Mouse (Mus musculus) cerebellum, adult 2 months (tissue): ENCODE results near the gene Insr. TPM values are rescaled to one million over a fixed set of nuclear protein-coding genes. Genes with fewer than 3 reads are reported as not detected.
"Not testable (repeated sequence)": the region's sequence is repeated elsewhere in the genome, so short reads cannot be mapped to it uniquely, and the experiment has no call there.

Experiments
- DNase-seq, 2 experiments: peaks; one replicate each; pipeline ENCODE4 v3.0.0; 2021
- H3K27ac ChIP-seq: fragments of 200-500 bp; 2 replicates; pipeline ENCODE4 v1.5.1; 2012; ENCODE audit warnings: low read length, control low read depth, inconsistent platforms; ENCODE audit not compliant: insufficient read depth
- H3K27me3 ChIP-seq: fragments of 200-500 bp; 2 replicates; pipeline ENCODE4 v1.6.1; 2012; ENCODE audit warnings: inconsistent platforms, mild to moderate bottlenecking, low read length, moderate library complexity; ENCODE audit not compliant: control insufficient read depth, insufficient read depth
- H3K4me1 ChIP-seq: fragments of 200-500 bp; 2 replicates; pipeline ENCODE4 v1.6.1; 2011; ENCODE audit warnings: low read length; ENCODE audit not compliant: control insufficient read depth, insufficient read depth
- H3K4me3 ChIP-seq: fragments of 200-500 bp; replicated peaks from 2 replicates; pipeline ENCODE3; 2011; ENCODE audit warnings: mild to moderate bottlenecking, low read depth, low read length, control low read depth; ENCODE audit not compliant: insufficient read depth
- CTCF ChIP-seq: fragments of 200-500 bp; IDR thresholded peaks from 2 replicates; pipeline ENCODE4 v1.5.1; 2011; ENCODE audit warnings: low read depth, mild to moderate bottlenecking, control low read depth, low read length, moderate library complexity, borderline replicate concordance; ENCODE audit not compliant: insufficient read depth
- POLR2A ChIP-seq: fragments of 200-500 bp; IDR thresholded peaks from 2 replicates; pipeline ENCODE4 v1.6.1; 2011; ENCODE audit warnings: low read length, control low read depth, borderline replicate concordance; ENCODE audit not compliant: insufficient read depth
- WGBS: fragments of 180-500 bp; shearing (Covaris S2); methylation state at CpG from one replicate; pipeline ENCODE4 v1.1.7; 2018; 5-methylcytosine and 5-hydroxymethylcytosine counted together
- polyA plus RNA-seq: library from polyadenylated mRNA; depleted of rRNA; stranded (reverse); fragments of >200 nt; gene quantifications from 2 replicates; pipeline ENCODE4 v1.2.3, GENCODE M21; 2012; rRNA removed

The Insr gene
- polyA plus RNA-seq, 1 experiment, result 16.2 TPM

DNA sequence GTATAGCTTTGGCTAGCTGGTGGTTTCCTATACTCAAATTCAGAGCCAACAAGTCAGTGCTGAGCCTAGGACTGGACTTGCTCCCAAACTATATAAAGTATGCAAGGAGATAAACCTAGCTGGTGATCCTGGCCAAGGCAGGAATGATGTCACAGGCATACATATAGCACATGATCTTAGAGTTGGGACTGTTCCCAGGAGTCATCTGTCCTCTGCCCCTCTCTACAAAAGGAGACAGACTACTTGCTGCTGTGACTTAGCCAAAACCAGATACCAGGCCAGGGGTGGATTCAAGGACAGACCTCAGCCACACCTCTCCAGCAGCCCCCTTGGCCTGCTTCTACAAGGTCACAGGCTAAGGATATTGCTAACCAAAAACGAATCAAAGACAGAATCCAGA lies 92.0 kb downstream of the Insr start:
- no peaks in the 10 kb centered on the region for H3K27me3 ChIP-seq
- H3K27ac ChIP-seq, result no peak overlapping the region

GRCm38 (mm10) chr8:3179930-3180329 lies 99.5 kb downstream of the Insr start:
- H3K4me3 ChIP-seq, result no peak overlapping the region
- H3K27ac ChIP-seq, result no peak overlapping the region
- 63% methylated on average over 1 of the region's 1 CpGs for WGBS
- no peaks in the 10 kb centered on the region for H3K4me1 ChIP-seq
- no peak for TF ChIP-seq POLR2A
- H3K27me3 ChIP-seq, result no peaks in the 10 kb centered on the region
- DNase-seq, result peak in 1 of 2 experiments; percentile 26

More for the DNA sequence above, 92.0 kb downstream of the Insr start:
- WGBS, result 94% methylated on average over 1 of the region's 1 CpGs
- peak in 1 of 2 experiments; percentile 35 for DNase-seq
- Histone ChIP-seq H3K4me3 (no peak overlapping the region), H3K4me1 (no peaks in the 10 kb centered on the region)
- TF ChIP-seq POLR2A, result no peak
- no peak for TF ChIP-seq CTCF

DNA sequence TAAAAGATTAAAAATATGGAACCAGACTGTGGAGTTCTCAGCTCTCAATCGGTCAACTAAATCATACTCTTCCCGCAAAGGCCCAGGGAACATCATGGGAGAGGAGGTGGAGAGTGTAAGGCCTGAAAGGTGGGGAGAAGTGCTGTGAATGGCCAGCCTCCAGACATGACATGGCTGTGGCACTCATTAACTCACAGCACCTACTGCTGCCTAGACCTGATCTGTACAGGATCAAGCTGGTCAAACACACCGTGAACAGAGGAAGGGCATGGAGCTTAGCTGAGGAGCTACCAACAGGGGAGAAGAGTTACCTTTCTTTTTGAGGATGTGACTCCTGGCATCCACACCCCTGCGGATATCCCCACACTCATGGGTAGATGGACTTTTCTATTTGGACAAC lies 102.0 kb downstream of the Insr start:
- TF ChIP-seq CTCF, result no peak
- TF ChIP-seq POLR2A, result no peak
- H3K4me3 ChIP-seq, result no peak overlapping the region
- no peaks in the 10 kb centered on the region for H3K27me3 ChIP-seq
- H3K27ac ChIP-seq, result no peak overlapping the region
- 97% methylated on average over 4 of the region's 4 CpGs for WGBS
- no peak for DNase-seq
- no peaks in the 10 kb centered on the region for H3K4me1 ChIP-seq

- no peaks in the 10 kb centered on the region for H3K4me1 ChIP-seq
- no peaks in the 10 kb centered on the region for H3K27me3 ChIP-seq
- H3K4me3 ChIP-seq, result no peak overlapping the region
- no peak overlapping the region for H3K27ac ChIP-seq
- WGBS, result 93% methylated on average over 1 of the region's 1 CpGs
- TF ChIP-seq CTCF, result no peak
- no peak for TF ChIP-seq POLR2A
- no peak for DNase-seq
These were observed 107.2 kb downstream of the Insr start for GRCm38 (mm10) chr8:3172246-3172645.

DNA sequence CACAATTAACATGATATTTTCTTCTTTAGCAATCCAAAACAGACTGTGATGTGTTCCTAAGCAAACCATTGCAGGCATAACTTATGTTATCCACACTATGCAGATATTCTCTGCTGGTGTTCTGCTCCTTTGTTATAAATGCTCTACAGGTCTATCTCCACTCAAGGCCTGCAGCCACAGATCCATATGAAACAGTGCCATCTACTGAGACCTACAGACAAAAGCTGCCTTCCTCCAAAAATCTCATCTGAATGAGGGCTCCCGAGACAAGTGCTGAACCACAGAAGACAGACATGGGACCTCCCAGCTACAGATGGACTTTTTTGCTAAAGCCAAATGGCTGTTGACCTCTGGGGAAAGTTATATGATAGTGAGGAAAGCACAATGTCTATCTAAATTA lies 132.9 kb downstream of the Insr start:
- H3K27me3 ChIP-seq, result no peaks in the 10 kb centered on the region
- no peak for DNase-seq
- no peak overlapping the region for H3K4me3 ChIP-seq
- WGBS, result 60% methylated on average over 1 of the region's 1 CpGs
- TF ChIP-seq CTCF (no peak), POLR2A (no peak)
- no peak overlapping the region for H3K27ac ChIP-seq
- H3K4me1 ChIP-seq, result no peaks in the 10 kb centered on the region

DNA sequence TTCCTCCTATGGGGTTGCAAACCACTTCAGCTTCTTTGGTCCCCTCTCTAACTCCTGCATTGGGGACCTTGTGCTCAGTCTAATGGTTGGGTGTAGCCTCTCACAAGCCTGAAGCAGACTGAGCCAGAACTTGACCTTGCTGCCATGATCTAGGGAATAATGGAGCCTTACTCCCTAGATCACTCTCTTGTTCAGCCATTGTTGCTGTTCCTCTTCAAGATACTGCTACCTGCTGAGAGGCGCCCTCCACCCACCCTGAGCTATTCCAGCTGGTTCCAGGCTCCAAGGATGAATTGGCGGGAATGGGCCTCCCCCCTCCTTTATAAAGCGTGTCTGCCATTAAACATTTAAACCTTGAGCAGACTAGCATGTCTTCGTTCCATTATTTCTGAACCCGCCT lies 179.0 kb downstream of the Insr start:
- H3K27ac ChIP-seq, DNase-seq, H3K4me3 ChIP-seq, H3K4me1 ChIP-seq, H3K27me3 ChIP-seq: not testable (repeated sequence)
- WGBS, result 86% methylated on average over 5 of the region's 5 CpGs

Other genes with a start within 250 kb of the Insr start
- 0.10 TPM in 1 of 2 replicates, not detected in the other for gene A430078G23Rik, start 73.8 kb upstream of the Insr start, polyA plus RNA-seq
- 31.2 and 34.0 TPM in 2 replicates for gene Arhgef18, start 113.4 kb upstream of the Insr start, polyA plus RNA-seq
- 1.2 and 1.5 TPM in 2 replicates for gene Pex11g, start 188.1 kb upstream of the Insr start, polyA plus RNA-seq
- 0.08 and 0.26 TPM in 2 replicates for gene Tex45, start 191.2 kb upstream of the Insr start, polyA plus RNA-seq
- gene Zfp358, start 213.5 kb upstream of the Insr start, polyA plus RNA-seq, result 47.2 and 49.6 TPM in 2 replicates
- 295 and 322 TPM in 2 replicates for gene Mcoln1, start 220.8 kb upstream of the Insr start, polyA plus RNA-seq
- gene Pnpla6, start 235.8 kb upstream of the Insr start, polyA plus RNA-seq, result 80.0 and 83.9 TPM in 2 replicates